Mouse (Mus musculus): ENCODE data around the gene Fam208b. TPM values are rescaled to one million over a fixed set of nuclear protein-coding genes. Genes with fewer than 3 reads are reported as not detected.

Fam208b gene
- polyA plus RNA-seq, 1 experiment = 8.1 TPM

GRCm38 (mm10) chr13:3590789-3591188 is 20.1 kb downstream of the Fam208b start:
- H3K27ac ChIP-seq (ENCODE audit: insufficient read depth, low read depth, low read length) = no peak overlapping the region
- H3K4me1 ChIP-seq (ENCODE audit: control insufficient read depth, insufficient read depth, low read length) = no peaks in the 10 kb centered on the region
- H3K4me3 ChIP-seq (ENCODE audit: insufficient read depth, low read length) = no peak overlapping the region
- no peak for TF ChIP-seq CTCF (IDR thresholded peaks at IDR 0.05; ENCODE audit: low read depth, low read length)
- no peak for TF ChIP-seq POLR2A (IDR thresholded peaks at IDR 0.05; ENCODE audit: borderline replicate concordance, low read depth, low read length)

DNA sequence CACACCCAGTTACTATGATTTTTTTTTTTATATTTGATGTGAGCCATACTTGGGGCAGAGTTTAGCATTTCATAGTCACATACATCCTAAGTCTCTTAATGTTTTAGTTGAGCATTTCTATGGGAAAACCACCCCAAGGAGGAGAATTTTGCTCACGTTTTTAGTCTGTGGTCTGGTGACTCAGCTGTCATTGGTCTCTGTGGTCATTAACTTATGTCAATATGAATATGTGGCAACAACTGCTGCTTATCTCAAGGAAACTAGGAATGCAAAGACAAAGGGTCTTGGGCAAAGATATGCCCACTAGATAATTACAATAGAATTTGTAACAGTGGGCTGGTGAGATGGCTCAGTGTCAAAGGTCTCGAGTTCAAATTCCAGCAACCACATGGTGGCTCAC is 47.0 kb downstream of the Fam208b start:
- Histone ChIP-seq H3K4me3 (ENCODE audit: insufficient read depth, low read length) (no peak overlapping the region), H3K27ac (ENCODE audit: insufficient read depth, low read depth, low read length) (no peak overlapping the region), H3K4me1 (ENCODE audit: control insufficient read depth, insufficient read depth, low read length) (no peaks in the 10 kb centered on the region)
- TF ChIP-seq CTCF (IDR thresholded peaks at IDR 0.05; ENCODE audit: low read depth, low read length) = no peak

DNA sequence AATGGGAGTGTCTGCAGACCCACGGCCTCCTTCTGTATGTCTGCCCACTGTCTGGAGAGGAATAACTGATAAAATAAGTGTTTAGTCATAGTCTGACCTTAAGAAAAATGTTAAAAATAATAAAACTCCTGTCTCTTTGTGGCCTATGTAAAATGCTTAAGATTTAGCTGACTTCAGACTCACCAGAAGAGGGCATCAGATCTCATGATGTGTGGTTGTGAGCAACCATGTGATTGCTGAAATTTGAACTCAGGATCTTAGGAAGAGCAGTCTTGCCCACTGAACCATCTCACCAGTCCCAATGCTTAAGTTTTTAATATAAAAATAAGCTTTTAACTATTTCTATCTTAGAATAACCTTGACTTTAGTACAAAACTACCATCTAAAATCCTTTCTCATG is 47.8 kb downstream of the Fam208b start:
- TF ChIP-seq POLR2A (IDR thresholded peaks at IDR 0.05; ENCODE audit: borderline replicate concordance, low read depth, low read length) = no peak
- TF ChIP-seq CTCF (IDR thresholded peaks at IDR 0.05; ENCODE audit: low read depth, low read length) = no peak

DNA sequence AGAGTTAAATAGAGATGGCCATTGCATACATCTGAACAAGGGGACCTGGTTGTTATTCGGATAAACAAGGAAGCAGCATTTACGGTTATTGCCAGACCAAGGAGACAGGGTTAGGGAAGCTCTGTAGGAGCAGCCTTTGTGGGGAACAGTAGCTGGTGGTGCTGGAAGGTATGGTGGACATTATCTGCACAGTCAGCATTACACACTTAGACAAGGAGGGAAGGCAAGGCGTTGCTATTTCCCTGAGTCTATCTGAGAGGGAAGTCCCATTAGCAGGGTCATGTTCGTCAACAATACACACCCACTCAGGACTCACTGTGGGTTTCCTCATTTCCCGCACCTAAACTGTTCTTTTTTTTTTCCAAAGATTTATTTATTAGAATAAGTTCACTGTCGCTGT is 63.1 kb downstream of the Fam208b start:
- no peak overlapping the region for H3K27ac ChIP-seq (ENCODE audit: insufficient read depth, low read depth, low read length)
- TF ChIP-seq CTCF (IDR thresholded peaks at IDR 0.05; ENCODE audit: low read depth, low read length) (no peak), POLR2A (IDR thresholded peaks at IDR 0.05; ENCODE audit: borderline replicate concordance, low read depth, low read length) (no peak)
- H3K4me3 ChIP-seq (ENCODE audit: insufficient read depth, low read length) = no peak overlapping the region
- H3K4me1 ChIP-seq (ENCODE audit: control insufficient read depth, insufficient read depth, low read length) = peaks cover 35% of the 10 kb centered on the region

More for the DNA sequence above, 47.8 kb downstream of the Fam208b start:
- Histone ChIP-seq H3K4me3 (ENCODE audit: insufficient read depth, low read length) (no peak overlapping the region), H3K27ac (ENCODE audit: insufficient read depth, low read depth, low read length) (no peak overlapping the region), H3K4me1 (ENCODE audit: control insufficient read depth, insufficient read depth, low read length) (no peaks in the 10 kb centered on the region)

- H3K27ac ChIP-seq (ENCODE audit: insufficient read depth, low read depth, low read length) = no peak overlapping the region
- no peak for TF ChIP-seq POLR2A (IDR thresholded peaks at IDR 0.05; ENCODE audit: borderline replicate concordance, low read depth, low read length)
- TF ChIP-seq CTCF (IDR thresholded peaks at IDR 0.05; ENCODE audit: low read depth, low read length) = no peak
Measured at GRCm38 (mm10) chr13:3547410-3547809, 63.5 kb downstream of the Fam208b start.

GRCm38 (mm10) chr13:3544925-3545324 is 66.0 kb downstream of the Fam208b start:
- Histone ChIP-seq H3K4me1 (ENCODE audit: control insufficient read depth, insufficient read depth, low read length) (peaks cover 41% of the 10 kb centered on the region), H3K4me3 (ENCODE audit: insufficient read depth, low read length) (no peak overlapping the region), H3K27ac (ENCODE audit: insufficient read depth, low read depth, low read length) (no peak overlapping the region)
- no peak for TF ChIP-seq CTCF (IDR thresholded peaks at IDR 0.05; ENCODE audit: low read depth, low read length)
- TF ChIP-seq POLR2A (IDR thresholded peaks at IDR 0.05; ENCODE audit: borderline replicate concordance, low read depth, low read length) = no peak

More at GRCm38 (mm10) chr13:3547410-3547809, 63.5 kb downstream of the Fam208b start:
- Histone ChIP-seq H3K4me1 (ENCODE audit: control insufficient read depth, insufficient read depth, low read length) (peaks cover 36% of the 10 kb centered on the region), H3K4me3 (ENCODE audit: insufficient read depth, low read length) (no peak overlapping the region)

DNA sequence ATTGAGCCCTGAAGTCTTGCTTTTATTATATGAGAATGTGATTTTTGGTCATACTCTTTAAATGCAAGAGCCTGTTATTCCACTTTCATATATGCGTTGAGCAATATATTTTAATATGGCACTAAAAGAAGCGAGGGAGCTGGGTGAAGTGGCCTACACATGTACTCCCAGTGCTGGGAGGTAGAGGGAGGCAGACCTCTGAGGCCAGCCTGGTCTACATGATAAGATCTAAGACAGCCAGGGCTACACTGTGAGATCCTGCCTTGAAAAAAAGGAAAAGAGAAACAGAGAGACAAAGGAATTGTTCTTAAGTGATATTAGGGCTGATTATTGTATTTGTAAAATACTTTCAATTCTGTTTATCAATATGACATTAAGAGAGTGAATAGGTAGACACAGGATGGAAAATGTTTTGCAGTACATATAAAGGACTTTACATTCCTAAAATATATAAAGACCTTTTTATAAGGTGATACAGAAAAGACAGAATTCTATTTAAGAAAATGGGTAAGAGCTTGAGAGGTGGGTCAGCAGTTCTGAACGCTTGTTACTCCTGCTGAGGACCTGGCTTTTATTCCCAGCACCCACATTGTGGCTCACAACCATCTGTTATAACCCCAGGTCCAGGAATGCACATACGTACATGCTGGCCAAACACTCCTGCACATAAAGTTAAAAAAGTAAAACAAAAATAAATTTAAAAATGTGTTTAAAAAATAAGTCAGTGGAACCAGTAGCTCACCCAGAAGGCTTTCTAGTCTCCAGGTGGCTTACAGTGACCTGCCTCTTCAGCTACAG is 66.6 kb downstream of the Fam208b start:
- H3K4me1 ChIP-seq (ENCODE audit: control insufficient read depth, insufficient read depth, low read length) = peaks cover 41% of the 10 kb centered on the region
- no peak overlapping the region for H3K27ac ChIP-seq (ENCODE audit: insufficient read depth, low read depth, low read length)

DNA sequence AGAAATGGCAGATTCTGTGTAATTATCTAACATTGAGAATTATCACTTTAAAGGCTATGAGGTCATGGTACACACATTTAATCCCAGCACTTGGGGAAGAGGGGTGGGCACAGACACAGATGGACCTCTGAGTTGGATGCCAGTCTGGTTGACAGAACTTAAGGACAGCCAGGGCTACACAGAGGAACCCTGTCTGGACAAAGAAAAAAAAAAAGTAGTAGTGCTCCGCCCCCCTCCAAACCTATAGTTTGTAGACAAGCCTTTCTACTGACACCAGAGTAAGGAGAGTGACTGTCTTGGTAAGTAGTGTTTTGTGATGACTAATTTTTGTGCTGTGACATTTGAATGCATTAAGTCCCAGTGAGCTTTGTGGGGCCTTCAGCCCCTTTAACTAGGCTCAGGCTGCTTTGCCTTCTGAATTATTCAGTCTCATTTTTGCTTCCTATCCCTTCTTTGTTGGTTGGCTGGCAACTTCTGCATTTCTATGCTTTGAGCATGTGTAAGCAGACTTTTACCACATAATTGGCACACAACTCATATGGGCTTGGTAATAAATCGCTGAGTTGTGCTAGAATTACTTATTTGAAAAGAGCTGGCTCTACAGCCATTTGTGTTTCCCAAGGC is 69.6 kb downstream of the Fam208b start:
- Histone ChIP-seq H3K4me3 (ENCODE audit: insufficient read depth, low read length) (peak overlapping the region; percentile 29; the same call in 1 of the 2 replicates), H3K4me1 (ENCODE audit: control insufficient read depth, insufficient read depth, low read length) (peaks cover 33% of the 10 kb centered on the region), H3K27ac (ENCODE audit: insufficient read depth, low read depth, low read length) (peak overlapping the region; percentile 75)
- no peak for TF ChIP-seq CTCF (IDR thresholded peaks at IDR 0.05; ENCODE audit: low read depth, low read length)
- TF ChIP-seq POLR2A (IDR thresholded peaks at IDR 0.05; ENCODE audit: borderline replicate concordance, low read depth, low read length) = no peak

More for the DNA sequence above, 66.6 kb downstream of the Fam208b start:
- TF ChIP-seq POLR2A (IDR thresholded peaks at IDR 0.05; ENCODE audit: borderline replicate concordance, low read depth, low read length) = no peak
- TF ChIP-seq CTCF (IDR thresholded peaks at IDR 0.05; ENCODE audit: low read depth, low read length) = no peak
- no peak overlapping the region for H3K4me3 ChIP-seq (ENCODE audit: insufficient read depth, low read length)

GRCm38 (mm10) chr13:3540166-3540565 is 70.7 kb downstream of the Fam208b start:
- TF ChIP-seq POLR2A (IDR thresholded peaks at IDR 0.05; ENCODE audit: borderline replicate concordance, low read depth, low read length) (no peak), CTCF (IDR thresholded peaks at IDR 0.05; ENCODE audit: low read depth, low read length) (no peak)
- peaks cover 23% of the 10 kb centered on the region for H3K4me1 ChIP-seq (ENCODE audit: control insufficient read depth, insufficient read depth, low read length)
- H3K4me3 ChIP-seq (ENCODE audit: insufficient read depth, low read length) = peak overlapping the region; percentile 99
- peak overlapping the region; percentile 23 for H3K27ac ChIP-seq (ENCODE audit: insufficient read depth, low read depth, low read length)

GRCm38 (mm10) chr13:3538969-3539562 is 71.8 kb downstream of the Fam208b start:
- peak overlapping the region; percentile 99 for H3K27ac ChIP-seq (ENCODE audit: insufficient read depth, low read depth, low read length)
- H3K4me1 ChIP-seq (ENCODE audit: control insufficient read depth, insufficient read depth, low read length) = peaks cover 14% of the 10 kb centered on the region

More at GRCm38 (mm10) chr13:3538969-3539562, 71.8 kb downstream of the Fam208b start:
- TF ChIP-seq CTCF (IDR thresholded peaks at IDR 0.05; ENCODE audit: low read depth, low read length) = no peak
- TF ChIP-seq POLR2A (IDR thresholded peaks at IDR 0.05; ENCODE audit: borderline replicate concordance, low read depth, low read length) = no peak
- H3K4me3 ChIP-seq (ENCODE audit: insufficient read depth, low read length) = peak overlapping the region; percentile 99

Measured in bone marrow macrophage, adult 2 months (primary cell).